Mouse (Mus musculus) C2C12 (cell line): Measurements from ENCODE around the gene Zbtb17. TPM values are rescaled to one million over a fixed set of nuclear protein-coding genes. Genes with fewer than 3 reads are reported as not detected.

Experiments used
- H3K27me3 ChIP-seq: one replicate; pipeline ENCODE4 v1.6.1; 2011; ENCODE audit not compliant: control insufficient read depth, insufficient read depth, insufficient read length
- H3K36me3 ChIP-seq: one replicate; pipeline ENCODE4 v1.6.1; 2011; ENCODE audit not compliant: control insufficient read depth, insufficient read depth
- H3K4me3 ChIP-seq: one replicate; pipeline ENCODE4 v1.5.1; 2011; ENCODE audit warnings: mild to moderate bottlenecking, control low read depth; ENCODE audit not compliant: poor library complexity, insufficient read depth, severe bottlenecking
- H3K79me2 ChIP-seq: one replicate; pipeline ENCODE4 v1.6.1; 2011; ENCODE audit not compliant: control insufficient read depth, insufficient read depth
- H3K79me3 ChIP-seq: one replicate; pipeline ENCODE4 v1.6.1; 2011; ENCODE audit warnings: low read depth, control low read depth
- H3ac ChIP-seq: one replicate; pipeline ENCODE3; 2011; ENCODE audit warnings: low read depth; ENCODE audit not compliant: control insufficient read depth, insufficient read length
- CEBPB ChIP-seq: IDR thresholded peaks from one replicate; pipeline ENCODE4 v1.6.1; 2011; ENCODE audit warnings: low read depth, mild to moderate bottlenecking, control low read depth, moderate library complexity
- CTCF ChIP-seq: IDR thresholded peaks from one replicate; pipeline ENCODE4 v1.5.1; 2011; ENCODE audit not compliant: control insufficient read depth, insufficient read depth, insufficient read length
- FOSL1 ChIP-seq: IDR thresholded peaks from one replicate; pipeline ENCODE4 v1.8.0; 2011; ENCODE audit warnings: mild to moderate bottlenecking, low read length; ENCODE audit not compliant: poor library complexity, insufficient read depth, severe bottlenecking
- MAX ChIP-seq: IDR thresholded peaks from one replicate; pipeline ENCODE4 v1.6.1; 2011; ENCODE audit warnings: mild to moderate bottlenecking, control low read depth
- MYOD1 ChIP-seq: IDR thresholded peaks from one replicate; pipeline ENCODE4 v1.6.1; 2011; ENCODE audit warnings: low read depth; ENCODE audit not compliant: control insufficient read depth, insufficient read length
- MYOG ChIP-seq: IDR thresholded peaks from one replicate; pipeline ENCODE4 v1.6.1; 2011; ENCODE audit not compliant: control insufficient read depth, insufficient read length; ENCODE audit errors: extremely low read depth
- USF1 ChIP-seq: IDR thresholded peaks from one replicate; pipeline ENCODE4 v1.6.1; 2011; ENCODE audit warnings: low read depth, mild to moderate bottlenecking, control low read depth, moderate library complexity
- polyA plus RNA-seq: library from polyadenylated mRNA; unstranded; fragments of >200 nt; fragmentation: generic; extraction: Trizol; gene quantifications from one replicate; pipeline ENCODE4 v1.2.1, GENCODE M21; 2012; ENCODE audit warnings: missing spikeins

Gene Zbtb17
- polyA plus RNA-seq, 1 experiment = 30.3 TPM

DNA sequence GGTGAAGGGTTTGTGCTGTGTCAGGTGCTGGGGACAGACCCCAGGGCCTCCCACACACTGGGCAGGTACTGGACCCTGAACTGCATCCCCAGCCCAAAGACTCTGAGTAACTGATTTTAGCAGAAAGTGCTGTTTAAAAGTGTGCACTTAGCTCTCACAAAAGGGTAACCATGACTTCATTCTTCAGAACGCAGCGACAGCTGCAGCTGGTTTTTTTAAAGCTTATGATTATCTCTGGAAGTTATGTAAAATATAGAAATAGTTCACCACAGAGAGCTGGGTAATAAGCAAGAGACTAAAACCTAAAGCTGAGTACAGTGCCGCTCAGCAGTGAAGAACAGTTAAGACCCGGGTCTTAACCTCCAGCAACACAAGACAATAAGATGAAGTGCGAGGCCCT is 56.6 kb downstream of the Zbtb17 start:
- Histone ChIP-seq H3K27me3 (no peaks in the 10 kb centered on the region), H3K4me3 (no peak overlapping the region), H3K79me2 (peaks cover 97% of the 10 kb centered on the region), H3ac (peak overlapping the region; percentile 39), H3K79me3 (peaks cover 78% of the 10 kb centered on the region), H3K36me3 (peaks cover 9% of the 10 kb centered on the region)
- TF ChIP-seq MYOD1 = peak; percentile 70
- no peak for TF ChIP-seq CEBPB
- no peak for TF ChIP-seq USF1
- TF ChIP-seq FOSL1 = no peak
- TF ChIP-seq MAX = no peak

DNA sequence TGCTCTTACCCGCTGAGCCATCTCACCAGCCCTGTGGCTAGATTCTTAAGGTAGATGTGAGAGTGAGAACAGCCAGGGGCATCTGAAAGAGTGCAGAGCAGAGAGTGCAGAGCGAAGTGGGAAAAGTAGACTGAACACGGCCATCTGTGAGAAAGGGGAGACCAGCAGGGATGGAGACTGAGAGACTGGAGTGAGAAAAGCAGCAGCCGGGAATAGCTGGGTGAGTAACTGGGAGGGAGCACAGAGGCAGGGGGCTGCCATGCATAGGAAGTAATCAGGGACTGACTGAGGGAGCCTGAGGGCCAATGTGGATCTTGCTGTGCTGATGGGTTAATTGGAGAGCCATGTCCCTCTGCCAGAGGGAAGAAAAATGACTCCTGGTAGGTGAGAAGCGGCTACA is 58.3 kb downstream of the Zbtb17 start:
- peaks cover 79% of the 10 kb centered on the region for H3K79me3 ChIP-seq
- H3K79me2 ChIP-seq = peaks cover 97% of the 10 kb centered on the region
- H3K4me3 ChIP-seq = no peak overlapping the region
- H3K36me3 ChIP-seq = peaks cover 9% of the 10 kb centered on the region
- TF ChIP-seq MYOD1 = no peak
- no peak for TF ChIP-seq USF1
- TF ChIP-seq CEBPB = no peak
- TF ChIP-seq FOSL1 = no peak
- no peak for TF ChIP-seq MYOG
- TF ChIP-seq CTCF = no peak
- TF ChIP-seq MAX = no peak
- no peaks in the 10 kb centered on the region for H3K27me3 ChIP-seq
- H3ac ChIP-seq = no peak overlapping the region

DNA sequence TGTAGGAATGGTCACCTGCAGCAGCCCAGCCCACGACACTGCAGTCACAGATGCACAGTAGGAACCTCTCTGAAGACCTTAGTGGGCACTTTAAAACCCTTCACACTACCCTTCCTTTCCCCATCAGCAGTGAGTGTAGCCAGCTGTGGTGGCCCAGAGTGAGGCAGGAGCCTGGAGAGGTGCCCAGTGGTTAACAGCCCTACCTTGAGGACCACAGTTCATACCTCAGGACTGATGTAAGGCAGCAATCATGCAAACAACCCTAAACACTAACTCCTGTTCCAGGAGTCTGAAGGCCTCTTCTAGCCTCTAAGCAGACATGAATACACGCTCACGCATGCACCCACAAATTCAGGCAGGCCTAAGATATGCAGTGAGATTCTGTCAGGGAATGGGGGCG is 60.0 kb downstream of the Zbtb17 start:
- Histone ChIP-seq H3ac (no peak overlapping the region), H3K4me3 (no peak overlapping the region), H3K36me3 (peaks cover 8% of the 10 kb centered on the region), H3K27me3 (no peaks in the 10 kb centered on the region), H3K79me2 (peaks cover 97% of the 10 kb centered on the region), H3K79me3 (peaks cover 76% of the 10 kb centered on the region)
- TF ChIP-seq CEBPB = no peak
- no peak for TF ChIP-seq MAX
- no peak for TF ChIP-seq MYOG
- TF ChIP-seq FOSL1 = no peak
- TF ChIP-seq CTCF = no peak
- TF ChIP-seq MYOD1 = no peak
- TF ChIP-seq USF1 = no peak

DNA sequence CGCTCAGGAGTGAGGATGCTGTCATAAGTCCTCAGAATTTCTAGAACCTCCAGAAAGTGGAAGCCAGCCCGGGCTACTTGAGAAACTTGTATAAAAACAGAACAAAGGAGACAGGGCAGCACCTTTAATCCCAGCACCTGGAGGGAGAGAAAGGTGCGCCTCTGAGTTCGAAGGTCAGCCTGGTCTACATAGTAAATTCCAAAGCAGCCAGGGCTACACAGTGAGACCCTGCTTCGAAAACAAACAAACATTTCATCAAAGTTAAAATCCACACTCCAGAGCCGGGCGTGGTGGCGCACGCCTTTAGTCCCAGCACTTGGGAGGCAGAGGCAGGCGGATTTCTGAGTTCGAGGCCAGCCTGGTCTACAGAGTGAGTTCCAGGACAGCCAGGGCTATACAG is 61.4 kb downstream of the Zbtb17 start:
- Histone ChIP-seq H3K36me3 (no peaks in the 10 kb centered on the region), H3K4me3 (no peak overlapping the region), H3ac (no peak overlapping the region), H3K27me3 (no peaks in the 10 kb centered on the region), H3K79me2 (peaks cover 97% of the 10 kb centered on the region), H3K79me3 (peaks cover 76% of the 10 kb centered on the region)
- TF ChIP-seq USF1 (no peak), FOSL1 (no peak)

DNA sequence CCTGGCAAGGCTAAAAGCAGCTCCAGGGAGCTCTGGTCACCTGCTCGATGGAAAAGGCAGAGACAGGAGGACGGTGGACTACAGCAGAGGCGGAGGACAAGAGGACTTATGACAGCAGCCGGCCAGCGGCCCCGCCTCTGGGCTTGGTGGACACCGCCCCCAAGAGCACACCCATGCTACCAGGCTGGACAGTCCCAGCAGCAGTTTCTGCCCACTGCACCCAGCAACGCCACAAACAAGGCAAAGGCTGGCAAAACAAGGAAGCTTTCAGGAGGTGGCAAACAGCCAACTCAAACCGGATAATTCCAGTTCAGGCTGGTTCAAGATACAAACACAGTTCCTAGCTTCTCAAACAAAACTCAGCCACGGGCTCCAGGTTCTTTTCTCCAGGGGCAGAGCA is 61.9 kb downstream of the Zbtb17 start:
- no peaks in the 10 kb centered on the region for H3K27me3 ChIP-seq
- peaks cover 97% of the 10 kb centered on the region for H3K79me2 ChIP-seq
- H3K79me3 ChIP-seq = peaks cover 76% of the 10 kb centered on the region
- no peaks in the 10 kb centered on the region for H3K36me3 ChIP-seq
- H3K4me3 ChIP-seq = no peak overlapping the region
- H3ac ChIP-seq = no peak overlapping the region
- TF ChIP-seq MYOG (no peak), CTCF (no peak), MYOD1 (no peak), MAX (no peak), CEBPB (no peak), FOSL1 (no peak), USF1 (no peak)

DNA sequence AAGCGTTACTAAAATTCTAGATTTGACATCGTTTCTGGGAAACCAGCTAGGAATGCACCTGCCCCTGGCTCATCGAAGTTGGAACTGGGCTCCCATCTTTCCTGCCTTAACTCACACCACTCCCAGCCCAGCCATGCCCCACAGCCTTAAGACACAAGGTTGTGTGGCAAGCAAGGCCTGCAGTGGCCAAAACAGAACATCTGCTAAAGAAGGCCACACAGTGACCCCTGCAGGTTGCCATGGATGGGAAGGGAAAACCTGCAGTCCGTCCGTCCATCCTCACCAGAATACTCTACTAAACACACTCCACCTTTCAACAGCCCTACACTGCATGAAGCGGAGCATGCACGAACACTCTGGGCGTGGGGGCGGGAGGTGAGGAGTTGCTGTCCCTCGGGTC is 62.4 kb downstream of the Zbtb17 start:
- Histone ChIP-seq H3ac (no peak overlapping the region), H3K27me3 (no peaks in the 10 kb centered on the region)
- TF ChIP-seq CEBPB = no peak
- TF ChIP-seq MYOG = no peak
- TF ChIP-seq MAX = no peak
- TF ChIP-seq MYOD1 = no peak
- TF ChIP-seq CTCF = no peak
- no peak for TF ChIP-seq USF1
- TF ChIP-seq FOSL1 = no peak

DNA sequence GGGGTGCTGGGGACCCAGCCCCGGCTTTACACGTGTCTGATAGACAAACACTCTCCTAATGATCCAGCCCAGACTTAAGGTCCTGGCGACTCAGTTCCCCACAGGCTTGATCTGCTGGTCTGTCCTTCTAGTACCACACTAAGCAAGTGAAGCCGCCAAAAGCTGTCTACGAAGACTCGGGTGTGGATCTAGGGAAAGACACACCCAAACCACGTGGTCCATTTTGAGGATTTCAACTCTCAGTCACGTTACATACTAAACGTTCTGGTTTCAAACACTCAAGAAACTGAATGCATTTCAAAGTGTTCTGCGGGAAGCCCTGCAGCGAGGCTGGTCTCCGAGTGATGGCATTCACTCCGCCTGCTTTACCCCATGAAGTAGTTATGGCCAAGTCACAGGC is 66.0 kb downstream of the Zbtb17 start:
- H3ac ChIP-seq = no peak overlapping the region
- peaks cover 5% of the 10 kb centered on the region for H3K36me3 ChIP-seq
- H3K4me3 ChIP-seq = no peak overlapping the region
- no peaks in the 10 kb centered on the region for H3K27me3 ChIP-seq
- H3K79me2 ChIP-seq = peaks cover 100% of the 10 kb centered on the region
- peaks cover 79% of the 10 kb centered on the region for H3K79me3 ChIP-seq
- TF ChIP-seq FOSL1 = no peak
- no peak for TF ChIP-seq MYOG
- TF ChIP-seq MAX = no peak

More for the DNA sequence above, 62.4 kb downstream of the Zbtb17 start:
- Histone ChIP-seq H3K79me3 (peaks cover 79% of the 10 kb centered on the region), H3K36me3 (no peaks in the 10 kb centered on the region), H3K4me3 (no peak overlapping the region), H3K79me2 (peaks cover 97% of the 10 kb centered on the region)
